Mouse (Mus musculus) stomach, embryonic 15.5 days (tissue): ENCODE data around the gene Znrd1as. TPM values are rescaled to one million over a fixed set of nuclear protein-coding genes. Genes with fewer than 3 reads are reported as not detected.

Experiments used
- ATAC-seq: fragments of 200-750 bp; cut with Nextera tagmentation; 2 replicates; pipeline ENCODE4 v1.8.0; 2017; ENCODE audit warnings: low read depth, moderate number of reproducible peaks, moderate TSS enrichment; ENCODE audit not compliant: insufficient read depth, low FRiP score
- H3K27ac ChIP-seq: fragments of 300-500 bp; sonication (generic); 2 replicates; pipeline ENCODE4 v1.5.1; 2015; ENCODE audit warnings: mild to moderate bottlenecking, inconsistent platforms
- H3K27me3 ChIP-seq: fragments of 300-500 bp; sonication (generic); replicated peaks from 2 replicates; pipeline ENCODE4 v1.6.1; 2015; ENCODE audit warnings: inconsistent platforms
- H3K36me3 ChIP-seq: fragments of 300-500 bp; sonication (generic); 2 replicates; pipeline ENCODE4 v1.6.1; 2015; ENCODE audit warnings: inconsistent platforms
- H3K4me1 ChIP-seq: fragments of 300-500 bp; sonication (generic); 2 replicates; pipeline ENCODE4 v1.6.1; 2015; ENCODE audit warnings: inconsistent platforms
- H3K4me2 ChIP-seq: fragments of 300-500 bp; sonication (generic); 2 replicates; pipeline ENCODE4 v1.6.1; 2015; ENCODE audit warnings: mild to moderate bottlenecking, inconsistent platforms
- H3K4me3 ChIP-seq: fragments of 300-500 bp; sonication (generic); replicated peaks from 2 replicates; pipeline ENCODE4 v1.5.1; 2015; ENCODE audit warnings: inconsistent platforms
- H3K9ac ChIP-seq: fragments of 300-500 bp; sonication (generic); 2 replicates; pipeline ENCODE4 v1.6.1; 2015; ENCODE audit warnings: inconsistent platforms
- H3K9me3 ChIP-seq: fragments of 300-500 bp; sonication (generic); 2 replicates; pipeline ENCODE4 v1.6.1; 2016; ENCODE audit warnings: inconsistent platforms
- WGBS: fragments of 180-500 bp; shearing (Covaris S2); methylation state at CpG from one replicate; pipeline ENCODE4 v1.1.7; 2015; 5-methylcytosine and 5-hydroxymethylcytosine counted together
- polyA plus RNA-seq: library from polyadenylated mRNA; unstranded; fragments of >200 nt; fragmentation: Nextera tagmentation; extraction: Ambion mirVana; gene quantifications from 2 replicates; pipeline ENCODE4 v1.2.1, GENCODE M21; 2015

Znrd1as gene
- 5.6 and 6.1 TPM in 2 replicates for polyA plus RNA-seq

- Histone ChIP-seq H3K9me3 (no peaks in the 10 kb centered on the region), H3K36me3 (peaks cover 7% of the 10 kb centered on the region), H3K27ac (peak within 1 kb of the TSS; percentile 72), H3K4me1 (peaks cover 8% of the 10 kb centered on the region), H3K9ac (peak within 1 kb of the TSS; percentile 51), H3K4me3 (peak within 1 kb of the TSS; percentile 58), H3K27me3 (no peaks in the 10 kb centered on the region), H3K4me2 (peak within 1 kb of the TSS; percentile 69)
- peak; percentile 97 for ATAC-seq
- 0% methylated on average over 46 of the region's 46 CpGs for WGBS
These were observed at the start of gene Znrd1as, which contains the start of gene Znrd1 for GRCm38 (mm10) chr17:36957999-36958743. Gene Znrd1as, plus strand, starts transcription at chr17:36958592. Gene Znrd1, minus strand, starts transcription at chr17:36958559.

DNA sequence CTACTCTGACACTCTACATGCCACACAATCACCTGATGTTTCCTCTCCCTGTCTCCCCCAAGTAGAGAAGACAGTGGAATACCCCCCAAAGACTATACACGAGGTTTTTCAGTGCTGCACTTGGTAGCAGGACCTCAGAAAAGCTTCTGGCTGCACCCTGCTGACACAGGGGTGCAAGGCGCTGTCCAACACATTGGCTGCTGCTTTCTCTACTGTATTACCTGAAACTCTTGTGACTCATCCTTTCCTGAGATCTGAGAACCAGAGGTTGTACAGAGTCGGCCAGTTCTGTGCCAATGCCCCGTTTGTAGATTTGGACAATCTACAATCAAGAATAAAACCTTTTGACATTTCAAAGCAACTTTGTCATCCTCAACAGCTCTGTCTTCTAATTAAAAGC, 48.6 kb upstream of the Znrd1as start:
- no peak overlapping the region for H3K9ac ChIP-seq
- no peaks in the 10 kb centered on the region for H3K27me3 ChIP-seq
- no peak overlapping the region for H3K4me3 ChIP-seq
- no peak overlapping the region for H3K4me2 ChIP-seq
- no peaks in the 10 kb centered on the region for H3K9me3 ChIP-seq
- no peak overlapping the region for H3K27ac ChIP-seq
- no peak for ATAC-seq
- H3K36me3 ChIP-seq: no peaks in the 10 kb centered on the region
- no peaks in the 10 kb centered on the region for H3K4me1 ChIP-seq
- WGBS: 47% methylated on average over 4 of the region's 4 CpGs

DNA sequence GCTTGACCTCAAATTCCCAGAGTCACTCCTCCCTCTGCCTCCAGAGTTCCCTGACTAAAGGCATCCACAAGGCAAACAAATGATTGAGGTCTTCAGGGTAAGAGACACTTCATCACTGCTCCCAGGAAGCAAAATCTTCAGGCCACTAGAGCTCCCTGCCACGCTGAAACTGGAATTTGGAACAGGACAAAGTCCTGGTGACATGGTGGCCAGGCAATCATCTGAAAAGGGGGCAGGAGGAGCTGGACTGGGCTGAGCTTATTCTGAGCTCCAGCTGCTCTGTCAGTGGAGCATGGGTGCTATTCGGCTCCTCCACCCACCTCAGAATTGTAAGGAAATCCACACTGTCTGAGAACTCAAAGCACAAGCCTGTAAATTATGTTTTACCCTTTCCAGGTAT, 46.4 kb upstream of the Znrd1as start:
- WGBS: 53% methylated on average over 2 of the region's 2 CpGs
- no peak overlapping the region for H3K27ac ChIP-seq
- no peak overlapping the region for H3K9ac ChIP-seq
- H3K4me1 ChIP-seq: no peaks in the 10 kb centered on the region
- no peaks in the 10 kb centered on the region for H3K27me3 ChIP-seq
- no peak overlapping the region for H3K4me3 ChIP-seq
- no peaks in the 10 kb centered on the region for H3K36me3 ChIP-seq
- no peaks in the 10 kb centered on the region for H3K9me3 ChIP-seq
- no peak for ATAC-seq
- no peak overlapping the region for H3K4me2 ChIP-seq

- Histone ChIP-seq H3K27me3 (no peaks in the 10 kb centered on the region), H3K4me3 (no peak overlapping the region), H3K9ac (no peak overlapping the region), H3K9me3 (no peaks in the 10 kb centered on the region), H3K4me2 (no peak overlapping the region), H3K4me1 (no peaks in the 10 kb centered on the region), H3K36me3 (no peaks in the 10 kb centered on the region), H3K27ac (no peak overlapping the region)
- WGBS: 6% methylated on average over 2 of the region's 2 CpGs
- no peak for ATAC-seq
These were observed 44.3 kb upstream of the Znrd1as start for GRCm38 (mm10) chr17:36914108-36914507.

- H3K36me3 ChIP-seq: no peaks in the 10 kb centered on the region
- H3K9me3 ChIP-seq: no peaks in the 10 kb centered on the region
- no peak for ATAC-seq
- H3K4me1 ChIP-seq: no peaks in the 10 kb centered on the region
- H3K9ac ChIP-seq: no peak overlapping the region
- H3K27me3 ChIP-seq: no peaks in the 10 kb centered on the region
- 17% methylated on average over 9 of the region's 9 CpGs for WGBS
- no peak overlapping the region for H3K4me2 ChIP-seq
- no peak overlapping the region for H3K4me3 ChIP-seq
- no peak overlapping the region for H3K27ac ChIP-seq
These were observed 43.3 kb upstream of the Znrd1as start for GRCm38 (mm10) chr17:36915076-36915475.

GRCm38 (mm10) chr17:36920239-36920638, 38.2 kb upstream of the Znrd1as start:
- Histone ChIP-seq H3K4me2 (no peak overlapping the region), H3K27me3 (no peaks in the 10 kb centered on the region), H3K4me1 (no peaks in the 10 kb centered on the region), H3K4me3 (no peak overlapping the region), H3K27ac (no peak overlapping the region), H3K9ac (no peak overlapping the region), H3K9me3 (no peaks in the 10 kb centered on the region), H3K36me3 (no peaks in the 10 kb centered on the region)
- WGBS: 38% methylated on average over 15 of the region's 15 CpGs
- peak; percentile 39; the same call in 1 of the 2 replicates for ATAC-seq

GRCm38 (mm10) chr17:36922715-36923114, 35.7 kb upstream of the Znrd1as start:
- ATAC-seq: no peak

DNA sequence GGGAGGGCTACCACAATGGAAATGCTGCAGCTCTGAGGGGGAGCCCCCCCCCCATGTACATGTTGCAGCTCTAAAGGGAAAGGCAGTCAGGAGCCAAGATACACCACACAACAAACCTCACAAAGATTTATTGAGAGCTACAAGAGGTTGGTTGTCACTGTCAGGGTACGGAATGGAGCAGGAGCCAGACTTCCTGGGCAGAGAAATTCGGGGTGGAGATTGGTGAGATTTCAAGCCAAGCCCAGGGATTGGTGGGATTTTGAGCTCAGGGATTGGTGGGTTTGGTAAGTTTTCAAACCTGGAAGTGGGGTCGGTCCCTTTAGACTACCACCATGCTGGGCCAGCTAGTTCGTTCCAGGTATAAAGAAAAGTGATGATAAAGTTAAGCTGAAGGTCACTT, 34.9 kb upstream of the Znrd1as start:
- ATAC-seq: no peak
- Histone ChIP-seq H3K9me3 (no peaks in the 10 kb centered on the region), H3K4me3 (no peak overlapping the region), H3K36me3 (no peaks in the 10 kb centered on the region), H3K4me2 (no peak overlapping the region), H3K27ac (no peak overlapping the region), H3K4me1 (no peaks in the 10 kb centered on the region), H3K27me3 (no peaks in the 10 kb centered on the region), H3K9ac (no peak overlapping the region)
- WGBS: 57% methylated on average over 4 of the region's 4 CpGs

More at GRCm38 (mm10) chr17:36922715-36923114, 35.7 kb upstream of the Znrd1as start:
- H3K4me1 ChIP-seq: no peaks in the 10 kb centered on the region
- no peak overlapping the region for H3K9ac ChIP-seq
- H3K4me2 ChIP-seq: no peak overlapping the region
- H3K9me3 ChIP-seq: no peaks in the 10 kb centered on the region
- H3K36me3 ChIP-seq: no peaks in the 10 kb centered on the region
- no peak overlapping the region for H3K4me3 ChIP-seq
- H3K27ac ChIP-seq: no peak overlapping the region
- no peaks in the 10 kb centered on the region for H3K27me3 ChIP-seq
- 74% methylated on average over 4 of the region's 4 CpGs for WGBS

DNA sequence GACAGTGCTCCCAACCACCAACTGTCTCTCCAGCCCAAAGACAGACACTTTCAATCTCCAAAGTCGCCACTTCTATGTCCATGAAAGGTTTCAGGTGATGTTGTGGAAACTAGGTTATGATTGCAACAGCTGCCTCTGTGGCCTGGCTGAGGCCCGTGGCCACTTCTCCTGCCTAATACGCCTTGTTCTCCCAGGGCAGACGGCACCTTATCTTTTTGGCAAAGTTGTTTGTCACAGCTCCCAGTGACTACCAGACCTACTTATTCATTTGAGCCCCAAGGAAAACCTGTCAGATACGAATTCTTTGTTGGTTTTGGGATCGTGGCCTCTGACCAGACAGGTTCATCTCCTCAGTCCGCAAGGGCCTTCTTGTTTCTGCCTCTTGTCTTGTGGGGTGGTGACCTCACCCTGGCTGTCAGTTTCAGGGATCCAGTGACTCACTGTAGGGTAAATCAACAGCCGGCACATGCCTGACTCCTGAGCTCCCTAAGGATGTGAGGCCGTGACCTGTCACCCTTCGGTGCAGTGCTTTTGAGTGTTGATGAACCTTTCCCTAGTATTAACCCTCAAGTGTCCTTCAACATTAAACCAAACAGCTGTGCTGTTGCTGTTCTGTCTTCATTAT, 30.8 kb upstream of the Znrd1as start:
- 30% methylated on average over 10 of the region's 10 CpGs for WGBS
- H3K27ac ChIP-seq: no peak overlapping the region
- no peak overlapping the region for H3K4me2 ChIP-seq

GRCm38 (mm10) chr17:36929236-36929932, 29.0 kb upstream of the Znrd1as start:
- Histone ChIP-seq H3K9ac (no peak overlapping the region), H3K4me2 (no peak overlapping the region), H3K27ac (no peak overlapping the region), H3K36me3 (no peaks in the 10 kb centered on the region), H3K27me3 (no peaks in the 10 kb centered on the region), H3K4me1 (no peaks in the 10 kb centered on the region), H3K9me3 (no peaks in the 10 kb centered on the region), H3K4me3 (no peak overlapping the region)
- 68% methylated on average over 12 of the region's 12 CpGs for WGBS
- ATAC-seq: no peak

More for the DNA sequence above, 30.8 kb upstream of the Znrd1as start:
- Histone ChIP-seq H3K9me3 (no peaks in the 10 kb centered on the region), H3K9ac (no peak overlapping the region), H3K4me3 (no peak overlapping the region), H3K27me3 (no peaks in the 10 kb centered on the region), H3K4me1 (no peaks in the 10 kb centered on the region), H3K36me3 (no peaks in the 10 kb centered on the region)
- ATAC-seq: no peak

DNA sequence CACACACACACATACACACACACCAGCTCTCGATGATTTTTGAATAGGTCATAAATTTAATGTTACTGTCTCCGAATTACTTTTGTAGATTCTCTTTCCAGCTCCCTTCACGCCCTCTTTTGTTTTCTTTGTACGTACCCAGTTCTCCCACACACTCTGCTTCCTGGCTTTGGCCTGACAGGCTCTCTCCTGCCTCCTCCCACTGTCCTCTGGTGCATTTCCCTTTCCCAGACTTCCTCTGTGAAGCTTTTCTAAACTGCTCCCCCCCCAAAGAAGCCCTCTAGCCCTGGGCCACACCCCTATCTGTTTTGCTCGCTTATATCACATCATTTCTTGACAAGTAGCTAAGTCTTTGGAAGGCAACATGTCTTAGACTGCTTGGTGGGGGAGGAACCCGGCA, 28.2 kb upstream of the Znrd1as start:
- no peak for ATAC-seq
- no peaks in the 10 kb centered on the region for H3K9me3 ChIP-seq
- no peak overlapping the region for H3K27ac ChIP-seq
- no peaks in the 10 kb centered on the region for H3K4me1 ChIP-seq
- 56% methylated on average over 6 of the region's 6 CpGs for WGBS
- H3K36me3 ChIP-seq: no peaks in the 10 kb centered on the region
- H3K9ac ChIP-seq: no peak overlapping the region
- no peaks in the 10 kb centered on the region for H3K27me3 ChIP-seq
- no peak overlapping the region for H3K4me3 ChIP-seq
- no peak overlapping the region for H3K4me2 ChIP-seq

DNA sequence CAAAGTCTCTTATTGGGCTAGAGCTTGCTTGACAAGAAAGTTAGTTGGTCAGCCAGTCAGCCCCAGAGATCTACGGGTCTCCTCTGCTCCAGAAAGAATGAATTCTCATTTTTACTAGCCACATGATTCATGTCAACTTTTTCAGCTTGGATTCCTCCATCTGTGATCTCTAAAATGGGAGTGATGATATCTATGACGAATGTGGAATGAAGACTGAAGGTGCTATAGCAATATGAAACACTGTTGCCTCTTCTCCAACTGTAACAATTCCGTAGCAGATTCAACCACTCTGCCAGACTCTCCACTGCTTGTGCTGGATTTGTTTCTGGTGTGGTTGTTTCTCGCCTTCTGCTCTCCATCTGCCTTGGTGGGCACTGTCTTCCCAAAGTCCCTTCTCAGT, 27.3 kb upstream of the Znrd1as start:
- H3K27me3 ChIP-seq: no peaks in the 10 kb centered on the region
- H3K36me3 ChIP-seq: no peaks in the 10 kb centered on the region
- ATAC-seq: no peak
- H3K4me1 ChIP-seq: no peaks in the 10 kb centered on the region
- H3K9me3 ChIP-seq: no peaks in the 10 kb centered on the region
- no peak overlapping the region for H3K27ac ChIP-seq
- no peak overlapping the region for H3K4me2 ChIP-seq
- WGBS: 78% methylated on average over 4 of the region's 4 CpGs
- H3K4me3 ChIP-seq: no peak overlapping the region
- H3K9ac ChIP-seq: no peak overlapping the region
